Mouse (Mus musculus): ENCODE results near the gene Scn8a. TPM values are rescaled to one million over a fixed set of nuclear protein-coding genes. Genes with fewer than 3 reads are reported as not detected.
A peak's percentile ranks its signal among the peaks of the same experiment; 100 is the strongest.

Gene Scn8a
- polyA plus RNA-seq, 1 experiment from 2014 or later, result 3.6 TPM

GRCm38 (mm10) chr15:100870001-100870774, 530 bp downstream of the Scn8a start:
- H3K4me3 ChIP-seq (ENCODE audit: low read depth, low read length), result peak overlapping the region; percentile 51
- H3K4me2 ChIP-seq (replicated peaks; ENCODE audit: low read depth, low read length), result peak overlapping the region; percentile 70
- ATAC-seq (ENCODE audit: insufficient number of reproducible peaks, insufficient read depth, low FRiP score, low read depth), result peak; percentile 67; the same call in 1 of the 2 replicates
- 3% methylated on average over 57 of the region's 66 CpGs for WGBS
- H3K4me1 ChIP-seq (ENCODE audit: control insufficient read depth, insufficient read depth, low read length), result peaks cover 12% of the 10 kb centered on the region
- no peaks in the 10 kb centered on the region for H3K9me3 ChIP-seq (ENCODE audit: control insufficient read depth, low read depth, low read length)
- peaks cover 23% of the 10 kb centered on the region for H3K27me3 ChIP-seq (ENCODE audit: control insufficient read depth, insufficient read depth, low read length)
- H3K9ac ChIP-seq (replicated peaks; ENCODE audit: low read depth, low read length), result no peak overlapping the region
- no peaks in the 10 kb centered on the region for H3K36me3 ChIP-seq (ENCODE audit: control insufficient read depth, insufficient read depth, low read length)
- no peak overlapping the region for H3K27ac ChIP-seq (ENCODE audit: low read length)

- peaks cover 23% of the 10 kb centered on the region for H3K27me3 ChIP-seq (ENCODE audit: control insufficient read depth, insufficient read depth, low read length)
- H3K4me1 ChIP-seq (ENCODE audit: control insufficient read depth, insufficient read depth, low read length), result peaks cover 12% of the 10 kb centered on the region
- H3K36me3 ChIP-seq (ENCODE audit: control insufficient read depth, insufficient read depth, low read length), result no peaks in the 10 kb centered on the region
- H3K27ac ChIP-seq (ENCODE audit: low read length), result no peak overlapping the region
- H3K9ac ChIP-seq (replicated peaks; ENCODE audit: low read depth, low read length), result peak overlapping the region; percentile 50; the same call in 1 of the 2 replicates
- peak; percentile 56; the same call in 1 of the 2 replicates for ATAC-seq (ENCODE audit: insufficient number of reproducible peaks, insufficient read depth, low FRiP score, low read depth)
- peak overlapping the region; percentile 70 for H3K4me2 ChIP-seq (replicated peaks; ENCODE audit: low read depth, low read length)
- no peaks in the 10 kb centered on the region for H3K9me3 ChIP-seq (ENCODE audit: control insufficient read depth, low read depth, low read length)
- peak overlapping the region; percentile 51 for H3K4me3 ChIP-seq (ENCODE audit: low read depth, low read length)
- 0% methylated on average over 4 of the region's 69 CpGs for WGBS
Observed at GRCm38 (mm10) chr15:100870775-100871106, 1.1 kb downstream of the Scn8a start.

GRCm38 (mm10) chr15:100871107-100872011, 1.7 kb downstream of the Scn8a start:
- WGBS, result under 1% methylated on average over 46 of the region's 53 CpGs
- Histone ChIP-seq H3K27ac (ENCODE audit: low read length) (no peak overlapping the region), H3K9me3 (ENCODE audit: control insufficient read depth, low read depth, low read length) (no peaks in the 10 kb centered on the region), H3K4me1 (ENCODE audit: control insufficient read depth, insufficient read depth, low read length) (peaks cover 12% of the 10 kb centered on the region), H3K27me3 (ENCODE audit: control insufficient read depth, insufficient read depth, low read length) (peaks cover 23% of the 10 kb centered on the region), H3K9ac (replicated peaks; ENCODE audit: low read depth, low read length) (peak overlapping the region; percentile 50; the same call in 1 of the 2 replicates), H3K4me2 (replicated peaks; ENCODE audit: low read depth, low read length) (peak overlapping the region; percentile 70), H3K4me3 (ENCODE audit: low read depth, low read length) (peak overlapping the region; percentile 51), H3K36me3 (ENCODE audit: control insufficient read depth, insufficient read depth, low read length) (no peaks in the 10 kb centered on the region)
- ATAC-seq (ENCODE audit: insufficient number of reproducible peaks, insufficient read depth, low FRiP score, low read depth), result 0 out of 2 replicates have a peak, but pooled peaks have one; percentile 4

DNA sequence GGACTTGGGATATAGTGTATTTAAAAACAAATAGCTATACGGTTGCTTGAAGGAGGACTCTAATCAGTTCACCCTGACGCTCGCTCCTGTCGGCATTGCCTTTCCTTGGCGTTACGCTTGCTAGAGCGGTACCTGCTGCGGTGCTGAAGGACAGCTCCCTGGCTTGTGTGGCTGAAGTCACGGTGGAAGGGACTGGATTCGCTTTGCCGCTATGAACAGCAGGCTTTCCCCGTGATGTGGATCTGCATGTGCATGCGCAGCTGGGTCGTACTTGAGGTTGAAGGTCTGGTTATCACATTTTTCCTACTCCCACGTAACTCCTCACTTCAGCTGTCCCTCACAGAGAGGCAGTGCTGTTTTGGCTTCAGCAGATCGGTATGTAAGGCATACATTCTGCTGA, 3.5 kb downstream of the Scn8a start:
- Histone ChIP-seq H3K27ac (ENCODE audit: low read length) (no peak overlapping the region), H3K4me3 (ENCODE audit: low read depth, low read length) (no peak overlapping the region), H3K9me3 (ENCODE audit: control insufficient read depth, low read depth, low read length) (no peaks in the 10 kb centered on the region), H3K4me1 (ENCODE audit: control insufficient read depth, insufficient read depth, low read length) (peaks cover 12% of the 10 kb centered on the region), H3K9ac (replicated peaks; ENCODE audit: low read depth, low read length) (no peak overlapping the region), H3K36me3 (ENCODE audit: control insufficient read depth, insufficient read depth, low read length) (no peaks in the 10 kb centered on the region), H3K4me2 (replicated peaks; ENCODE audit: low read depth, low read length) (no peak overlapping the region), H3K27me3 (ENCODE audit: control insufficient read depth, insufficient read depth, low read length) (peaks cover 23% of the 10 kb centered on the region)
- peak; percentile 50; the same call in 1 of the 2 replicates for ATAC-seq (ENCODE audit: insufficient number of reproducible peaks, insufficient read depth, low FRiP score, low read depth)
- WGBS, result 3% methylated on average over 16 of the region's 16 CpGs

GRCm38 (mm10) chr15:100879073-100879472, 9.4 kb downstream of the Scn8a start:
- no peaks in the 10 kb centered on the region for H3K4me1 ChIP-seq (ENCODE audit: control insufficient read depth, insufficient read depth, low read length)
- no peaks in the 10 kb centered on the region for H3K27me3 ChIP-seq (ENCODE audit: control insufficient read depth, insufficient read depth, low read length)
- H3K4me3 ChIP-seq (ENCODE audit: low read depth, low read length), result no peak overlapping the region
- no peak for ATAC-seq (ENCODE audit: insufficient number of reproducible peaks, insufficient read depth, low FRiP score, low read depth)
- no peak overlapping the region for H3K4me2 ChIP-seq (replicated peaks; ENCODE audit: low read depth, low read length)
- H3K9me3 ChIP-seq (ENCODE audit: control insufficient read depth, low read depth, low read length), result no peaks in the 10 kb centered on the region
- no peak overlapping the region for H3K27ac ChIP-seq (ENCODE audit: low read length)
- 65% methylated on average over 15 of the region's 15 CpGs for WGBS
- H3K36me3 ChIP-seq (ENCODE audit: control insufficient read depth, insufficient read depth, low read length), result no peaks in the 10 kb centered on the region
- H3K9ac ChIP-seq (replicated peaks; ENCODE audit: low read depth, low read length), result no peak overlapping the region

GRCm38 (mm10) chr15:100881385-100881784, 11.7 kb downstream of the Scn8a start:
- Histone ChIP-seq H3K4me1 (ENCODE audit: control insufficient read depth, insufficient read depth, low read length) (no peaks in the 10 kb centered on the region), H3K36me3 (ENCODE audit: control insufficient read depth, insufficient read depth, low read length) (no peaks in the 10 kb centered on the region), H3K27ac (ENCODE audit: low read length) (no peak overlapping the region), H3K9ac (replicated peaks; ENCODE audit: low read depth, low read length) (no peak overlapping the region), H3K4me3 (ENCODE audit: low read depth, low read length) (no peak overlapping the region), H3K27me3 (ENCODE audit: control insufficient read depth, insufficient read depth, low read length) (no peaks in the 10 kb centered on the region), H3K9me3 (ENCODE audit: control insufficient read depth, low read depth, low read length) (no peaks in the 10 kb centered on the region), H3K4me2 (replicated peaks; ENCODE audit: low read depth, low read length) (no peak overlapping the region)
- no peak for ATAC-seq (ENCODE audit: insufficient number of reproducible peaks, insufficient read depth, low FRiP score, low read depth)
- 82% methylated on average over 5 of the region's 5 CpGs for WGBS

GRCm38 (mm10) chr15:100884481-100884880, 14.8 kb downstream of the Scn8a start:
- no peak for ATAC-seq (ENCODE audit: insufficient number of reproducible peaks, insufficient read depth, low FRiP score, low read depth)
- Histone ChIP-seq H3K36me3 (ENCODE audit: control insufficient read depth, insufficient read depth, low read length) (no peaks in the 10 kb centered on the region), H3K4me1 (ENCODE audit: control insufficient read depth, insufficient read depth, low read length) (no peaks in the 10 kb centered on the region), H3K4me2 (replicated peaks; ENCODE audit: low read depth, low read length) (no peak overlapping the region), H3K9me3 (ENCODE audit: control insufficient read depth, low read depth, low read length) (no peaks in the 10 kb centered on the region), H3K9ac (replicated peaks; ENCODE audit: low read depth, low read length) (no peak overlapping the region), H3K27ac (ENCODE audit: low read length) (no peak overlapping the region), H3K27me3 (ENCODE audit: control insufficient read depth, insufficient read depth, low read length) (no peaks in the 10 kb centered on the region), H3K4me3 (ENCODE audit: low read depth, low read length) (no peak overlapping the region)
- 92% methylated on average over 6 of the region's 6 CpGs for WGBS

DNA sequence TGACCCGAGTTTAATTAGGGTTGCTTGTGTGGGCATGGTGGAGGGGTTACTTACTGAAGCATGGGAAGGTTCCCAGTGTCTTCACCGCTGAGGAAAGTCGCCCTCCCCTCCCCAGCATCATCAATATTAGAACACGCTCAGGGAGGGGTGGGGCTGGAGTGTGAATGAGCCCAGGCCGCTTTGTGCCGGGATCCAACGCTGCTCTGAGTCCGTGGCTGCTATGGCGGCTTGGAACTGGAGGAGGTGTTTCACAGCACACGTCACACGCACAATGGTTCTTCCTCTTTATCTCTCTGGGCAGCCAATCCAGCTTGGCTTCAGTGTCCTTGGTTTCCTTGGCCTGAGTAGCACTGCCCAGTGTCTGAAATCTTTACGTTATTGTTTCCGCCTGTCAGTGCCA, 22.3 kb downstream of the Scn8a start:
- no peaks in the 10 kb centered on the region for H3K27me3 ChIP-seq (ENCODE audit: control insufficient read depth, insufficient read depth, low read length)
- WGBS, result 63% methylated on average over 13 of the region's 13 CpGs
- H3K9ac ChIP-seq (replicated peaks; ENCODE audit: low read depth, low read length), result no peak overlapping the region
- no peak overlapping the region for H3K4me2 ChIP-seq (replicated peaks; ENCODE audit: low read depth, low read length)
- no peaks in the 10 kb centered on the region; the same call in 1 of the 2 replicates for H3K9me3 ChIP-seq (ENCODE audit: control insufficient read depth, low read depth, low read length)
- H3K4me1 ChIP-seq (ENCODE audit: control insufficient read depth, insufficient read depth, low read length), result no peaks in the 10 kb centered on the region
- H3K4me3 ChIP-seq (ENCODE audit: low read depth, low read length), result no peak overlapping the region
- ATAC-seq (ENCODE audit: insufficient number of reproducible peaks, insufficient read depth, low FRiP score, low read depth), result no peak
- no peak overlapping the region for H3K27ac ChIP-seq (ENCODE audit: low read length)
- no peaks in the 10 kb centered on the region for H3K36me3 ChIP-seq (ENCODE audit: control insufficient read depth, insufficient read depth, low read length)

Data from stomach, embryonic 14.5 days (tissue).